Mouse (Mus musculus) MEL (cell line): ENCODE measurements around the gene Brd1.

Experiments used
- BHLHE40 ChIP-seq: IDR thresholded peaks from 2 replicates; pipeline ENCODE4 v1.6.1; 2012; ENCODE audit warnings: low read depth, mild to moderate bottlenecking, inconsistent platforms, low read length, improper control_type of control experiment, borderline replicate concordance
- CTCF ChIP-seq, 3 experiments: IDR thresholded peaks in 2 of 3; conservative IDR thresholded peaks in 1 of 3; 2 replicates each; pipeline ENCODE4 v1.5.1; 2011 to 2012; ENCODE audit warnings: low read length in 3 of 3, low read depth in 2 of 3, mild to moderate bottlenecking in 2 of 3, improper control_type of control experiment in 1 of 3, inconsistent platforms in 1 of 3, mixed read lengths in 1 of 3, moderate library complexity in 1 of 3; ENCODE audit not compliant: control insufficient read depth in 1 of 3, insufficient read depth in 1 of 3, poor library complexity in 1 of 3, severe bottlenecking in 1 of 3
- E2F4 ChIP-seq: IDR thresholded peaks from 2 replicates; pipeline ENCODE4 v1.6.1; 2011; ENCODE audit warnings: low read depth, low read length, improper control_type of control experiment, borderline replicate concordance
- EP300 ChIP-seq, 2 experiments: IDR thresholded peaks; 2 replicates each; pipeline ENCODE4 v1.6.1; 2011; ENCODE audit warnings: improper control_type of control experiment in 2 of 2, low read length in 2 of 2, low read depth in 1 of 2, mild to moderate bottlenecking in 1 of 2
- KAT2A ChIP-seq: conservative IDR thresholded peaks from 2 replicates; pipeline ENCODE4 v1.6.1; 2012; ENCODE audit warnings: low read depth, low read length, improper control_type of control experiment, inconsistent platforms
- MAFK ChIP-seq: IDR thresholded peaks from 2 replicates; pipeline ENCODE4 v1.6.1; 2011; ENCODE audit warnings: low read depth, mild to moderate bottlenecking, low read length, improper control_type of control experiment, borderline replicate concordance
- MYB ChIP-seq: IDR thresholded peaks from 2 replicates; pipeline ENCODE4 v1.6.1; 2011; ENCODE audit warnings: mild to moderate bottlenecking, low read depth, low read length, improper control_type of control experiment
- NELFE ChIP-seq: IDR thresholded peaks from 2 replicates; pipeline ENCODE4 v1.6.1; 2011; ENCODE audit warnings: low read depth, low read length, improper control_type of control experiment
- POLR2A ChIP-seq, 2 experiments: IDR thresholded peaks; 2 replicates each; pipeline ENCODE4 v1.6.1; 2011 to 2012; ENCODE audit warnings: low read length in 2 of 2, mild to moderate bottlenecking in 2 of 2, control low read depth in 1 of 2, improper control_type of control experiment in 1 of 2, low read depth in 1 of 2, moderate library complexity in 1 of 2; ENCODE audit not compliant: control insufficient read depth in 1 of 2, insufficient read depth in 1 of 2, poor library complexity in 1 of 2
- SMC3 ChIP-seq: IDR thresholded peaks from 2 replicates; pipeline ENCODE4 v1.6.1; 2011; ENCODE audit warnings: low read depth, low read length, improper control_type of control experiment
- USF1 ChIP-seq: IDR thresholded peaks from 2 replicates; pipeline ENCODE4 v1.6.1; 2014; ENCODE audit warnings: low read depth, mild to moderate bottlenecking, inconsistent platforms, low read length, improper control_type of control experiment, moderate library complexity

DNA sequence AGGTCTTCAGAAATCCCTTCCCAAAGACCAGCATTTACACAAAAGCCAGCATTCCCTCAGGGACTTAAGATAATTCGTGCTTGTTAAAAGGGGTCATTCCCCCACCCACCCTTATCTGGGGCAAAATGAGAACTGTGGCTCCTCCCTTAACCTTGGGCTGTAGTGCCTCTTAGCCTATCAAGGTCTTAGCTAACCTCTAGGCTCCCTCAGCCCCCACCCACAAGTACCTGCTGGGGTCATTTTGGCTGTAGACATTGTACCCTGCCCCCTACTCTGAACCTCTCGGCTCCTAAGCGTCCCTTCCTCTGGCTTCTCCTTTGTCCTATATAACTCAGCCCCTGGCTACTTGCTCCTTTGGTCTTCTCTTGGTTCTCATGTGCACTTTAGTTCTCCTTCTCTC, 11.9 kb upstream of the Brd1 start:
- TF ChIP-seq USF1 (no peak), CTCF (IDR thresholded peaks at IDR 0.05 in 2 of 3, conservative IDR thresholded peaks at IDR 0.05 in 1 of 3; ENCODE audit: control insufficient read depth in 1 of 3, insufficient read depth in 1 of 3, low read depth in 2 of 3, low read length in 3 of 3, poor library complexity in 1 of 3, severe bottlenecking in 1 of 3) (no peak), MAFK (no peak), BHLHE40 (no peak), MYB (no peak), KAT2A (no peak), SMC3 (no peak), EP300 (IDR thresholded peaks at IDR 0.05; ENCODE audit: low read depth in 1 of 2, low read length in 2 of 2) (no peak), POLR2A (IDR thresholded peaks at IDR 0.05; ENCODE audit: control insufficient read depth in 1 of 2, insufficient read depth in 1 of 2, low read depth in 1 of 2, low read length in 2 of 2, poor library complexity in 1 of 2) (no peak), NELFE (no peak), E2F4 (no peak)
